Mouse (Mus musculus): ENCODE results near the gene Adgrd1.
"Not testable (repeated sequence)": the region's sequence is repeated elsewhere in the genome, so short reads cannot be mapped to it uniquely, and the experiment has no call there.

Adgrd1 gene

DNA sequence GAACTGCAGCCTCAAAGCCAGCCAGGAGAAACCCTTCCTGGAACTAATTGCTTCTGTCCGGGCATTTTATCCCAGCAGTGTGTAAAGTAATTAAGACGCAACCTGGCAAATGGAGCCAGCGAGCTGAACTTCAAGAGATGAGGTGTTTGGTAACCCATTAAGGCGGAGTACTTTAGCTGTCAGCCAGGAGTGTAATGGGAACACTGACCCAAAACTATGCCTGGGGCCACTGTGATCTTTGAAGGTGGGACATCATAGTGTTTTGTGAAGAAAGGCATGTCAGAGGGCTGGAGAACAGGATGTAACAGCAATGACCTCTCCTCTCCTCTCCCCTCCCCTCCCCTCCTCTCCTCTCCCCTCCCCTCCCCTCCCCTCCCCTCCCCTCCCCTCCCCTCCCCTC lies 7.5 kb downstream of the Adgrd1 start:
- no peak for DNase-seq

DNA sequence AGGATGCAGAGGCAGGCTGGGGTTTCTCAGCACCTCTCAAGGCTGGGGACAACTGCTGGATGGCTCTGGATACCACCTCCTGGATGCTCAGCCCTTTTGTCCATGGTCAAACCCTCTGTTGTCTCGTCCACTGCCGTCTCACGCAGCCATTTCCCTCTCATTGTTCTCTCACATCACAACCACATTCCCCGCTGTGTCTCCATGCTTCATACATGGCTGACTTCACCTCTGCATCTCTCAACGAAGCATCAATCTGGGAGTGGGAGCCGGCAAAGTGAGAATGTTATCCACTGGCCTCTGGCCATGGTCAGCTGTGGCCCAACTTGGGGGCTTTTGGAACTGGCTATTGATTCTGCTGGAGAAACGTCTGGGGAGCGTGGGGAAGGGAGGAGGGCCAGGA lies 15.2 kb downstream of the Adgrd1 start:
- no peak for DNase-seq

DNA sequence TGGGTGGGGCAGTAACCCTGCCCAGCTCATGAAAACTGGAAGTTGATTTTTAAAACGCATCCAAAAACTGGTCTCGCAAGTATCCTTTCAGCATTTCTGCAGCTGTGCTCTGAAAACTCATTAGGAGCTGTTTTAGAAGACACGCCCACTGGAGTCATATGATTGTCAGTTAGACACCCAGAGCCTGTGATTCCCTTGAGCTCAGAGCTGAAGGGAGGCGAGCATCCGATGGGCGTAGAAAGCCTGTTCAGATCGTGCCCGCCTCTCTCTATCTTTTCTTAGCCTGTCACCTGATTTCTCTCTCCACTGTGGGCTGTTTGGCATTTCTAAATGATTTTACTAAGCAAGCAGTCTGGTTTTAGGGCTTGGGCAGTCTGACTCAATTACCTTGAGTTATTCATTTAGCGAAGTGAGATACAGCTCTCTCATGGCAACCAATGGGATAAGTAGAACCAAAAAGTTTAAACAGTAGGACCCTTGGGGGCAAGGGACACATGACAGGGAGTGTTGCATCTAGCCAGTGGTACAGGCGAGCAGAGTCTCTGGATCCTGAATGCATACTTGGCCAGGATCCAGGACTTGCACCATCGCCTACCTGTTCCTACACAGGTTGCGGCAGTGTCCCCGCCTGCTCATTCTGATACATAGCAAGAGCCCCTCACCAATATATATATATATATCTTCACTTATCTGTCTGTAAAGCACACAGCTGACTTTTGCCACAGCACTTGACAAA lies 17.4 kb downstream of the Adgrd1 start:
- DNase-seq: no peak

DNA sequence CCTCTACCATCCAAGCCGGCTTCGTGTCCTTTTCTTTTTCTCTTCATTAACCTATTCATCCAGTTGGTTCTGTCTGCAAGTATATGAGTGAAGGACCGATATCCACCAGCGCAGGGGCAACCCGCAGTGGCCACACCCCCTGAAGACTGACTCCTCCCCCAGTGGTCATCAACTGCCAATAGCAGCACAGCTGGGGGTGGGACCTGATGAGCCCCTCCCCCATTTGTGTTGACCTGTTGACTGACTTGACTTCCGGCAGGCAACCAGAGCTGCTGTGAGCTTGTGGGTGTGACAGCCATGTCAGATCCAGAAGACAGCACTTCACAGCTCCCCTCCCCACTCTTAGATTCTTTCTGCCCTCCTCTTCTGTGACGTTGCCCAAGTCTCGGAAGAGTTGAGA lies 19.7 kb downstream of the Adgrd1 start:
- DNase-seq: no peak

DNA sequence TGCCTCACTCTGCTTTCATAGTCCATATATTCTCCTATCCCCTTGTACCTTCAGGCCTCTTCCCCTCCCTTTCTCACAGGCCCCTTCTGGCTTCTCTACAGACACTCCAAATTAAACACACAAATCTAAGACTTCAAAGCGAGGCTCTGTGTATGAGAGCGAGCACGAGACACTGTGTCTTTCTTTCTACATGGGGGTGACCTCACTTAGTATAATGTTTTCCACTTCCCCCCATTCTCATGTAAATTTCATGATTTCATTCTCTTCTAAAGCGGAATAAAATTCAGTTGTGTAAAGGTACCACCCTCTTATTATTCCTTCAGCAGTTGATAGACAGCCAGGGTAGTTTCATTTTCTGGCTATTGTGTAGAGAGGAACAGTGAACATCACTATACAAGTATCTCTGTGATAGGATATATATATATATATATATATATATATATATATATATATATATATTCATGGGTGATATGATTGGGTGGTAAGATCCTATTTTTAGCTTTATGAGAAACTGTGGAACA lies 21.1 kb downstream of the Adgrd1 start:
- DNase-seq: no peak

DNA sequence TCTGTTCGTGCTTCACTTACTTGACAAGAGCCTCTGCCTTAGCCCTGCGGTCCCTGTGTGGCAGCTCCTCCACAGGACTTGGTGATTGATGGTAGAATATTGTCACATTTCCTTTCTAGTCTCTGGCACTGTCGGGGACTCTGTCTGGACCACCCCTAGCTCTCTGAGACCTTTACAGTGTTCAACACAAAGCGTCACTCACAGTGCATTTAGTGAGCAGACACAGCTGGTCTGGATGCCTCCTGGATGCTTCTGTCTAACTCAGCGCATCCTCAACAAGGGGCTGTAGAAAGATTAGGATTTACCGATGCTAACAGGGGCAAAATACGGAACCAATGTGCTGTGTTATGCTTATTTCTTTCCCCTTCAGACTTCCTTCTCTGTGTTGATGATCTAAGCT lies 22.0 kb downstream of the Adgrd1 start:
- DNase-seq: no peak

DNA sequence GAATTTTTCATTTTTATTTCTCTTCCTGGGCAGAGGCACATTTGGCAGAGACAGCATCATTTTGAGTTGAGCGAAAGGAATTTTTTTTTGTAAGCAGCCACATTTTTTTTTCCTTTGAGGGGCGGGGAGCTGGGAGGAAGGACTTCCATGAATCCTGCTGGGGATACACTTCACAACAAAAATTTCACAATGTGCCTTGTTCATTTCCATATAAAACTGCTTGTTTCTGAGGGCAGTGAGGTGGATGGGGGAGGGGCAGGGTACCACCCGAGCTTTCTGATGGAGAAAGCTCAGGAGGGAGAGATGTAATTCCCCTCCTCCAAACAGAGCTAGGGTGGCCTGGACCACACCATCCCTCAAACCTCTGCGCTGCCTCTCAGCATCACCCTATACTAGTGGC lies 22.6 kb downstream of the Adgrd1 start:
- DNase-seq: no peak

DNA sequence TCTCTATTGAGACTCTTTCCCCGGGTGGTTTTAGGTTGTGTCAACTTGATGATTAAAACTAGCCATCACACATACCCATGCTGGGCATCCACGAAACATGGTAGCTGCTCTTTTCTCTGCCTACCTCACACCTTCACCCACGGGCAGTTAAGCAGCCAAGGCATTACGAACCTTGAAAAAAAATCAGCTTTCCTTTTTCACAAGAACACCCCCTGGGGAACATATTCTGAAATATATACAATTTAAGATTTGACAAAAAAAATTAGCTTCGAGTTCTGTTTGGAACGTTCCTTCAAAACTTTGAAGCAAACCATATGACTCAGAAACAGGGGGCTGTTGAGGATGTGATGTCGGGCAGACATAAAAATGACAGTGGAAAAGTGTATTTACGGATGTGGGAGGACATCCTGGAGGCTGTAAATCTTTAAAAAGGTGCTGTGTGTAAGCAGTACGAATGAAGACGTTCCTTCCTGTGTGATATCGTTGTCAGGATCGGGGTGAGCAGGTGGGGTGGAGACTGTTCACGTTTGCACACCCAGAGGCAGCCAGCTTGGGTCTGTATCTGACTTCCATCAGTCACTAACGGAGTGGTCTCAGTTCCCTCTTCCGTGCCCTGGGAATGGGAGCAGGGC lies 25.2 kb downstream of the Adgrd1 start:
- DNase-seq: no peak

DNA sequence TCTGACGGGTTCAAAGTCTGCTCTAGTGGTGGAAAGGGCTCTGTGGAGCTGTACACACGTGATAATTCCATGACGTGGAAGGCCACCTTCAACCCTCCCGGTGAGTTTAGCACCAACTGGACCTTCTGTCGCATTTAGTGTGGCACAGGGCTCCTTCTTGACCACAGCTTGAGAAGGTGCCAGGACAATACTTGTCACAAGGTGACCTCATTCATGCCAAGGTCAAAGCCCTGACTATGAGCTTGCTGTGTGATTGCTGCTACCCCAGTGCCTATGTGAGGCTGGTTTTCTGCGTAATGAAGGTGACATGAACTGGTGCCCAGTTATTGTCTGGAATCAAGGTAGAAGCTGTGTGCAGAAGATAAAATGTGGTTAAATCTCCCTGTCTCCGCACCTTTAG lies 25.9 kb downstream of the Adgrd1 start:
- DNase-seq: no peak

DNA sequence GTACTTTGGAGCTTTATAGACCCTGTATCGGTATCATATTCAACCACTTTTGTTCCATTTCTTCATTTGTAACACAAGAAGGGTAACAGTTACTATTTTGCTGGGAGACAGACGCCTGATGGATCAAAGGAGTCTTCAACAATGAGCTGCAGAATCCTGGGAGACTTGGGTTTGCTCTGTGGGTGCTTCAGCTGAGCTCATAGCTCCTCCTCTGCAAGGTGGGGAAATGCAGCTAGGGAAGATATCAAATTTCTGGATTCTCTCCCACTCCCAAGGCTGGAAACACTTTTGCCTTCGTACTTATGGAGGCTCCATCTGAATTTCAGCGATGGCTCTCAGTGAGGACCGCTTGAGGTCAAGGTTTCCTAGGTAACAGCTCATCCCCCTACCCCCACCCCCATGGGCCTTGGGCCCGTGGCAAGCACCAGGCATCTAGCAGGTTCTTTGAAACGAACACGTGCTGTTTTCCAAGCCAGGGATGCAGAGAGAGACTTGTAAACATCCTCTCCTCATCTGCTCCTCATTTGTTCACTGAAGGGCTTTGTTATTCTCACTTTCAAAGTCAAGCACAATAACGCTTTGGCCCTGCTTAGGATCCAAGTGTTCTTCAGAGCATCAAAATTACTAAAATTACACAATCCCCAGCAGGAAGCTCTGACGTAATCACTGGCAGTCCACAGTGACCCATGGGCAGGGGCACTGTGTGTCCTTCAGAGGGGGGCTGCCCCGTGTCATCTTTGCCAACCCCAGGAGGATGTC lies 27.7 kb downstream of the Adgrd1 start:
- no peak for DNase-seq

- not testable (repeated sequence) for DNase-seq
Measured at GRCm38 (mm10) chr5:129128310-129128709, 31.8 kb downstream of the Adgrd1 start.

DNA sequence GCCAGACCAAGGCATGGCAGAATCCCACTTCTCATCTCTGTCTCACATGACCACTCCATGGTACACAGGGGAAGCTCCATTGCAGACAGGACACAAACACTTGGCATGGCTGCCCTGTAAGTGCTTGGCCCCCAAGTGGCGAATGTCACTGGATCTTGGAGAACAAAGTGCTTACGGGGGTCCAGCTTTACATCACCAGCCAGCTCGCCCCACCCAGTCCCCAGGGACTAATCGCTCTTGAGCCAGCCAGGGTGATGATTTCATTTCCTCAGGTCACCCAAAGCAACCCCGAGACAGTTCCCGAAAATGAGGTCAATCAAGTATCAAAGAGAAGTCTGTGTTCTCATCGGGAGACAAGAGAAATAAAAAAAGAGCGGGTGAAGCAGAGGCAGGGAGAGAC lies 33.8 kb downstream of the Adgrd1 start:
- no peak for DNase-seq

DNA sequence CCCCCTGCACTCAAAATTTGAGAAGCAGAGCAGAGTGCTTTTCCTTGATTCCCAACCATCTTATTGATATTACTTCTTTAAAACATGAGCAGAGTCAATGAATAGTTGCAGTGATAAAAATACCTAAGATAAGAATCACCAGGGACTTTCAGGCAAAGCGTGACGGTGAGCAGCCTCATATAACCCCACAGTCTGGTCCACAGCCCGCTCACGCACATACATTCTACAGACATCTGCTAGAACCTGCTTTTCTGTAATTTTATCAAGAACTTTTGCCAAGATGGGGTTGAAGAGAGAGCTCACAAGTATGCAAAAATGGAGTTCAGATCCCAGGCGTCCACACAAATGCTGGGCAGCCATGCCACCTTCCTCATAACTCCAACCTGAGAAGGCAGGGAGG lies 40.9 kb downstream of the Adgrd1 start:
- DNase-seq: no peak

DNA sequence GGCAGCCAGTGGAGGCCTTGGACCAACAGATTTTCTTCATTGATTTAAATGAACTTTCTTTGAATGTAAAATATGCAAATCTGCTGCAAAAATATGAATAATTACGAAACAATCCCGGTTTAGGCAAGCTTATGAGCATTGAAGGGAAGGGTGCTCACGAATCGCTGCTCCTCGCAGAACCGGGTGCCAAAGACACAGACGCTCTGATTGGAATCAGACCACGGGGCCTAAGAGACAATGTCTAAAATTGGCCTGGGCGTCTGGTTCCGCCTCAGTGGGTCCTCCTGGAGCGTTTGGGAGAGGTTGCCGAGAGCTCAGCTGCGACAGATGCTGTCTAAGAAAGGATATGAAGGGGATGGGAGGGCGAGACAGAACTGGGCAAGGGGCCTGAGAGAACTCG lies 42.0 kb downstream of the Adgrd1 start:
- no peak for DNase-seq

DNA sequence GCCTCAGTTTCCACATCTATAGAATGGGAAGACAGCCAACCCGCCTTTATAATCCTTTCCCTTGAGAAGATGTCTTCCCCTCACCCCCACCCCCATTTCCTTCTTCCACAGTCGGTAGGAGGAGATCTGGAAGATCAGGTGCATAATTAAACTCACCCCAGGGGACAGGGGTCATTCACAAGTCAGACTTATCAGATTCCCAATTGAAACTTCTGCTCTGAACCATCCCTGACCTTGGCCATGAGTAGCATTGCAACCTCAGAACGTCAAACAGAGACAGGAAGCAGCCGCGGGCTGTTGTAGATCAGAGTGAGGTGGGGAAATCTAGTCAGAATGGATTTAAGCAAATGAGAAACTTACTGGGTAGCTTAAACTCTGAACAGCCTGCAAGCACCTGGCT lies 46.3 kb downstream of the Adgrd1 start:
- no peak for DNase-seq

DNA sequence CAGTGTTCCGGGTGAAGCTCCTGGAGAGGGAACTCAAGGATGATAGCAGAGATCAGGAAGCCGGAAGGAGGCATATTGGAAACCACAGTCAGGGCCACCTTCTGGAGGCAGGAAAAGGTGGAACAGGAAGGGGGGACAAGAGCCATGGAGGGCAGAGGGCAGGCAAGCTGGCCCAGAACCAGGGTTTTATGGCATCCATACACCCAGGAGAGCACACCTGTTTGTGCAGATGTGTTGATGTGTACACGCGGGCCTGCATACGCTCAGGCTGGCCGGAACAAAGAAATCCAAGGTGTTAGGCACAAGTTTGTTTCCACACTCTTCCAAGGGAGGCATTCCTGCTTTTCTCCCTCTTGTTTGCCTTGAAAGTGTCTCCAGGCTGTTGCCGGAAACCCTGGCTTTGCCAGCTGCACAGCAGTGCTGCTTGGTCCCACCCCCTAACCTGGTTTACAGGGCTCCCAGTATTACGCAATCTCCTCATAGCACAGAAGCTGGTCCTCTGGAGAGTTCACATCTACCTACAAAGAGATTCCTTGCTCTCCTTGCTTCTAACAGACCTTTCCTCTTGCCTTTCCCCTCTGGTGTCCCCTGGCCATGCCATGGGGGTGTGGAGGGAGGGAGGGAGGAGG lies 48.9 kb downstream of the Adgrd1 start:
- DNase-seq: no peak

GRCm38 (mm10) chr5:129146892-129147509 lies 50.5 kb downstream of the Adgrd1 start:
- DNase-seq: no peak

- DNase-seq: no peak
Measured at GRCm38 (mm10) chr5:129148485-129148884, 51.9 kb downstream of the Adgrd1 start.

- DNase-seq: no peak
Measured at GRCm38 (mm10) chr5:129155023-129155901, 58.7 kb downstream of the Adgrd1 start.

DNA sequence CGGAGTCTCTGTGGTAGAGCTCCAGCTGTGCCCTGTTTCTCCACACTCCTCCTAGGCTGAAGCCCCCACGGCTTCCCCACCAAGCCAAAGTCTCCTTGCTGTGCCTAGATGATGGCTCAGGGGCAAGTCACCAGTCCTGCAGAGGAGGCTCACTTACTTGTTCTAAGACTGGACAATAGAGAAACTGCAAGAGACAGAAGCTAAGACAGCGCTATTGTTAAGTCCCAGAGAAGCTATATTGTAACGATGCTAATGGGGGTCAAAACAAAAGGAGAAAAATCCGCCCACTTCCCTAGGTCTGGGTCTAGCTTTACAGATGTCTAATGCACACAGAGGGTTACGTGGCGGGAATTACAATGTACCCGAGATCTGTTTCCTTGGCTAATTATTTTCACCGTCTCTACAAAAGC lies 59.4 kb downstream of the Adgrd1 start:
- no peak for DNase-seq

DNA sequence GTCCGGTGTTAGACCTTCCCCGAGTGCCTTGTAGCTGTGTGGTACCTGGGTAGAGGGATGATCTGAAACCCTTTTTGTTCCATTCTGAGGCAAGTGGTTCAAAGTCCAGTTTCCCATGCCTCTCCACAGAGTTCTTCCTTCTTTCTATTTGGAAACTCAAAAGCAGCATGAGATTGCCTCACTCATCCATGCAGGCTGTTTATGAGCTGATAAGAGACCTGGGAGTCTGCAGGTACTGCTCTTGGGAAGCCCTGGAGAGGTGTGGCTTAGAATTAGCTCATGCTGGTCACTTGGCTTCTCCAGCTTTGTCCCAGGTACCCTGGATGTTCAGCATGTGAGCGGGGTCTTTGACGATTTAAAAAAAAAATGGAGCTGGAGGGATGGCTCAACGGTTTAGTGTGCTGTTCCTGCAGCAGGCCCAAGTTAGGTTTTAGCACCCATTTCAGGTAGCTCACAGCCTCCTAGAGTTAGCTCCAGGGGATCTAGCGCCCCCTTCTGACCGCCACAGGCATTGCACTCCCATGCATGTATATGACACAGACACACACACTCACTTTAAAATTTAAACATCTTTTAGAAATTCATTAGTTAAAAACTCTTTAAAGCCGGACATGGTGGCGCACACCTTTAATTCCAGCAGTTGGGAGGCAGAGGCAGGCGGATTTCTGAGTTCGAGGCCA lies 65.0 kb downstream of the Adgrd1 start:
- DNase-seq: peak; percentile 38 to 47
